Mouse (Mus musculus): Measurements from ENCODE around the gene Lman2.

DNA sequence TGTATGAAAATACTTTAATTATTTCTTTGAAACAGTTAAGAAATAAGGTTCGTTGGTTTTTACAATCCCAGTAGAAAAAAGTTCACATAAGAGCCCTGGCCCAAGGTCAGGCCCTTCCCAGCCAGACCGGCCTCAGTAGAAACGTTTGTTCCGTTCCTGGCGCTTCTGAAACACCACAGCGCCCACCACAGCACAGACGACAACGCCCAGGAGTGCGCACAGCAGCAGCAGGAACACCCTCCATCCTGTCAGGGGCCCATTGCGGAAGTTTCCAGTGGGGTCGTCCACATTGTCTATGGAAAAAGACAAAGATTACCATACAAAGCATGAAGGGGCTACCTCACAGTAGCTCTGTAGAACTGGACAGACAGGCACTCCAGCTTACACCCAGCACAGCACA lies 15.8 kb downstream of the Lman2 start:
- TF ChIP-seq CTCF (IDR thresholded peaks at IDR 0.05; ENCODE audit: borderline replicate concordance, insufficient read depth, low read length) = no peak
- TF ChIP-seq POLR2A (IDR thresholded peaks at IDR 0.05; ENCODE audit: low read depth, low read length) = no peak

Measured in embryonic fibroblast, embryonic 13.5 days (primary cell).